Mouse (Mus musculus): ENCODE data around the gene 4933427D14Rik.

The 4933427D14Rik gene

GRCm38 (mm10) chr11:72140198-72140597 lies 67.1 kb downstream of the 4933427D14Rik start:
- DNase-seq (ENCODE audit: low spot score), result no peak

DNA sequence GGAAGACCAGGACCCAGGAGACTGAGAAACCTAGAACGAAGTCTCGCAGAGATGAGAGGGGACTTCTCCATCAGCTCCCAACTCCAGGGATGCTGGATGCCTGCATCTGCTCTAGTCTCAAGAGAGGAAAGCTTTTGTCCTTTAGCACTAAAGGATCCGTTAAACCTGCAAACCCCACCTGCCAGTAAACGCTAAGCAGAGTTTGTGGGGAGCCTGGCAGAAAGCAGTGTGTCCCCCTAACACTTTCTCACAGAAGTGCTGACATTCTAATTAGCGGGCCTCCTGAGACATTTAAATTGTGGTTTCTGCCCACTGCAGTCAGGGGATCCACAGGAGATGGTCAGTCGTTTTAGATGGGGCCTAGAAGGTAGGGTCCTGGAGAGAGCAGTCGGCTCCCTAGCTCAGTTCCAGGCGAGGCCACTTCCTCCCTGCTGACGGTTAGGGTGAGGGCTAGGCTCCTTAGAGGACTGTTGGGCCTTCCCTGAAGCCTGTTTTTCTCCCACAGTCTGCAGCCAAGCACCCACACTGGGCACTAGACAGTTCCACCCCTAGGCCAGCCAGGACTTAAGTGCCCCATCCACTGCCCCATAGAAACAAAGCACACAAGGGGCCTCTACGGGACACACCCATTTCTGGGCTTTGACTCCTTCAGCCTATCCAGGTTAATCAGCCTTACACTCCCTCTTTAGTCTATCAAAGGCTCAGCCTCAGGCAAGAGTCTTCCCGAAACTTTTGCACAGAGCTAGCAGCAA lies 70.9 kb downstream of the 4933427D14Rik start:
- DNase-seq (ENCODE audit: low spot score), result no peak

GRCm38 (mm10) chr11:72135383-72136158 lies 71.7 kb downstream of the 4933427D14Rik start, which contains the start of gene Pitpnm3:
Gene Pitpnm3, minus strand, starts transcription at chr11:72135778.
- DNase-seq (ENCODE audit: low spot score), result peak; percentile 37

GRCm38 (mm10) chr11:72134536-72135382 lies 72.5 kb downstream of the 4933427D14Rik start:
- no peak for DNase-seq (ENCODE audit: low spot score)

GRCm38 (mm10) chr11:72133075-72133474 lies 74.2 kb downstream of the 4933427D14Rik start:
- DNase-seq (ENCODE audit: low spot score), result no peak

DNA sequence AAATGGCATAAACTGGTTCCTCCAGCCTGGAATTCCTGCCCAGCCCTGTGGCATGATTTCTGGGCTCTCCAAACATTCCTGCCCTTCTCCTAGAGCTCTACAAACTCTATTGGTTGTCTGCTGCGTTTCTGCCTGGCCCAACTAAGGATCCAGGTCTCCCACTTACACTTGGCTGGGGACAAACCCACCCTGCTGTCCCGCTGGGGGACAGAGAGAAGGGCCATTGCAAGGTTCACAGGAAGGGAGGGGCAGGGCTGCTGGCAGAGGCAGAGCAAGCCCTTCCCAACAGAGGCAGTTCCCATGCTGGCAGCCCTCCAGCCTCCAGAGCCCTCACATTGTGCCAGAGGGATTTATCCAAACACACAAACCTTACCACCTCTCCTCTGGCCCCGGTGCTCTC lies 75.0 kb downstream of the 4933427D14Rik start:
- DNase-seq (ENCODE audit: low spot score), result peak; percentile 36

DNA sequence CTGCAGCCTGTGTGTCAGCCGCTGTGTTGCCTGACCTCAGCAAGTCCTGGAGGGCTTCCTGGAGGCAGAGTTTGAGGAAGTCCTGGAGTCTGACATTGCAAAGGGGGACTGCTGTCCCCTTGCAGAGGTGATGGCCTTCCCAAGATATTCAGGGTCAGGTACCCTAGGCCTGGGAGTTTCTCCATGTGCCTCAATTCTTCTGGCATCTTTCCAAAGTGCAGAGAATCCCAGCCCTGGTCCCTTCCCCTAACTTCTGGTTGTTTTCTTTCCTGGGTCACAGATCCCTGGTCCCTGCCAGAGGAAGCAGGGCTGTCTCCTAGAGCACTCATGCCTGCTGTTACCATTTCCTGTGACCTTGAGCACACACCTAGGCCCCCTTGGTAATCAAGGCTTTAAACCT lies 75.6 kb downstream of the 4933427D14Rik start:
- DNase-seq (ENCODE audit: low spot score), result no peak

GRCm38 (mm10) chr11:72130905-72131304 lies 76.4 kb downstream of the 4933427D14Rik start:
- DNase-seq (ENCODE audit: low spot score), result no peak

- DNase-seq (ENCODE audit: low spot score), result no peak
Observed at GRCm38 (mm10) chr11:72130472-72130871, 76.8 kb downstream of the 4933427D14Rik start.

DNA sequence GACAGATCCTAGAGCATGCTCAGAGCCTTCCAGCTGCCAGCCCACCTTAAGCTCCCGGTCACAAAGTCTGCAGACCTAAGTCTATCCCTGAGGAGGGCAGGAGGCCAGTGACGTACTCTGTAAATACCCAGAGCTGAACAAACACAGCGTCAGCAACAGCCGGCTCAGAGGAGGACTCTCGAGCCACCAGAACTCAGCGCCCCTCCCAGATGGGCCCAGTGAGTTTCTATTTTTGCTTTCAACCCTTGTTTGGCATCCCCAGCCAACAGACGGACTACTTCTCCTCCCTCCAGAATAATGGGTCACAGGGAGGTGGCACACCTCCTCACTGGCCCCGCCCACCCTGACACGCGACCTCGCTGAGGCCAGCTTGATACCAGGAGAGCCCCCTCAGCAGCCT lies 77.2 kb downstream of the 4933427D14Rik start:
- DNase-seq (ENCODE audit: low spot score), result no peak

- no peak for DNase-seq (ENCODE audit: low spot score)
Observed at GRCm38 (mm10) chr11:72129032-72129894, 78.0 kb downstream of the 4933427D14Rik start.

DNA sequence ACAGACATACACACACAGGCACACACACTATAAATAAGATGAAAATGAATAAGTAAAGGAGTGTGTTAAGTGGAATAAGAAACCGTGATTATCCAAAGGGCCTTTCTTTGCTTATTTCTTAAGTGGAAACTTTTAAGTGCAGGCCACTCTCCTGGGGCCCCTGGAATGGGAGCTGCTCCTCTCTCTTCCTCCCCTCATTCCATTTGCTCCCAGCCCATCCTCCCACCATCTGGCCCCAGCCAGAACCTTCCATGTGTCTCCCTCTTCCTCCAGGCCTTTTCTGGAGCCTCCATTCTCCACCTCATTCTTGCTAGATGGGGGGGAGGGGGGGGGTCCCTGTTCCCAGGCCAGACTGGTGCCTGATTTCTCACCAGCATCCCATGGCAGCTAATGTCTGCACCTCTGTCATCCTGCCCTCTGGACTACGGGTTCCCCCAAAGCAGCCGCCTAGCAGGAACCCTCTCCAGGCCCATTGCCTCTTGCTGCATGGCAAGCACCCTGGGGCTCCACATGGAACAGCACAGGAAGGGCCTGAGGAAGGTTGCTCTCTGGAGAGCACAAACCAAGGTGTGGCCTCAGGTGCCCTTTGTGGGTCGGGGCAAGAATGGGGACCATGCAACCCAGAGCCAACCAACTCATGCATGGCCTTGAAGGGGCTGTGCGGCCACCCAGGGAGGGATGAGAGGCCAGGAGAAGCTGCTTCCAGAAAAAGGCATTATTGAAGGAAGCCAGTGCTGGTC lies 79.6 kb downstream of the 4933427D14Rik start:
- no peak for DNase-seq (ENCODE audit: low spot score)

- DNase-seq (ENCODE audit: low spot score), result no peak
Observed at GRCm38 (mm10) chr11:72125781-72126180, 81.5 kb downstream of the 4933427D14Rik start.

DNA sequence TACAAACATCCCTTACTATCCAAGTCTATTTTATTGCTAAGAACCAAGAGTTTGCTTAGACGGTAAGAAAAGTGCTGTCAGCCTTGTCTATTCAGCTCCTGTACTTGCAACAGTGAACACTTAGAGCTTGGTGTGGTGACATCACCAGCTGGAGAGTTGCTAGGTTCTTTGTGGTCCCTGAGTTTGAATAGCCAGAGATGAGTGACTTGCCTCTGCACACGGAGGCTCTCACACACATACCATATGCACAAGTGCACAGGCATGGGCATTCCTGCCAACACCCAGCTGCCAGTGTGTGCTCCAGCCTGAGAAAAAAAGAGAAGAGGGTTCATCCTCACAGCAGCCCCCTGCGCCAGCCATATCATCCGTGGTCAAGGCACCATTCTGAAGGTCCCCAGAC lies 83.7 kb downstream of the 4933427D14Rik start:
- no peak for DNase-seq (ENCODE audit: low spot score)

DNA sequence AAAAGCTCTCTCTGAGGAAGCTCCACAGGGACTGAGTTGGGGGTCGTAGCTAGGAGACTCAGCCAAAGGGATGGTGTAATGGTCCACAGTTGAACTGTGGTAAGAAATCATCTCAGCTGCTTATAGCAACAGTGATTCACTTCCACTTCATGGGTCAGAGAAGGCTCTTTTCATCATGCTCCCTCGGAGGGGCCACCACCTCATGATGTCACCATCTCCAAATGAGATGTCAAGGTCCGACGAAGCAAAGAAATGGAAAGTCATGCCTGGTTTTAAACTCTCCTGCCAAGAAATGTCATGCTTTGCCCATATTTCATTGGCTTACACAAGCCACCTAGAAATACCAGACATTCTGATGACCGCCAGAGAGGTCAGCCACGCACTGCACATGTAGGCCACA lies 86.9 kb downstream of the 4933427D14Rik start:
- no peak for DNase-seq (ENCODE audit: low spot score)

DNA sequence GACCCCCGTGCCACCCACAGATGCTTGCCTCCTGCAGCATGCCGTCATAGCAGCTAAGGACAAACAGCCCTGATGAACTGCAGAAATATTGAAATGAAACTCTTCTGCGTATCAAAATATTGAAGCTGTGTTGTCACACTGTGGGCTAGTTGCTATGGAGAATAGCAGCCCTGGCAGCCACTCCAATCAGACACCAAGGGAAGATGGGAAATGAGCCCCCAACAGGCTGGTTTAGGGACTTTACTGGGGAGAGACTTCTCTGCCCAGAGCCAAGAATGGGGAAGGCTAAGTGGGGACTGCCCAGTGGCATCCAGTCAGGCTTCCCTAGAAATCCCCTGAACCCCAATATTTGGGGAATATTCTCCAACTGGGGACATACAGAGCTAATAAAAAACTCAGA lies 88.6 kb downstream of the 4933427D14Rik start:
- DNase-seq (ENCODE audit: low spot score), result no peak

- no peak for DNase-seq (ENCODE audit: low spot score)
Observed at GRCm38 (mm10) chr11:72113296-72113695, 94.0 kb downstream of the 4933427D14Rik start.

- no peak for DNase-seq (ENCODE audit: low spot score)
Observed at GRCm38 (mm10) chr11:72110726-72111125, 96.5 kb downstream of the 4933427D14Rik start.

DNA sequence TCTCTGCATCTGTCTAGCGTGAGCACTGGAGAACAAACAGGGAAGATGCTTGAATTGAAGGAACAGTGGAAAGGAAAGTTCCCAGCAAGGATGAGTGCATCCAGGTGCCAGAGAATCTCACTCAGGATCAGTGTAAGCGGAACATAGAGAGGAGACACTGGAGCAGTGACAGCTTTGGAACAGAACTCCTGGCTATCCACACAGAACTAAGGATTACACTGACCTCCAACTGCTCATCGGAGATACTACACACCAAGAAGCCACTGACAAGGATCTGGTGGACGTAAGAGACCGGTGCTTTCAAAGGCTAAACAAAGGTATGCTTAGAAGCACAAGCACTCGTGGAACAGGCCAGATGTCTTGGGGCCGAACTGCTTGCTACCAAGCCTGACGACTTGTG lies 103.0 kb downstream of the 4933427D14Rik start:
- no peak for DNase-seq (ENCODE audit: low spot score)

Data from ovary, adult 18-20 months (tissue).